Mouse (Mus musculus) CH12.LX (cell line): ENCODE data around the gene Btbd7. TPM values are rescaled to one million over a fixed set of nuclear protein-coding genes. Genes with fewer than 3 reads are reported as not detected.

Experiments used
- DNase-seq: peaks from one replicate; pipeline ENCODE4 v3.0.0-alpha.2; 2013; ENCODE audit errors: extremely low read depth
- H3K27ac ChIP-seq: 2 replicates; pipeline ENCODE4 v1.5.1; 2012; ENCODE audit warnings: low read depth, mild to moderate bottlenecking, control low read depth, moderate library complexity; ENCODE audit not compliant: insufficient read depth
- H3K27me3 ChIP-seq: replicated peaks from 2 replicates; pipeline ENCODE3; 2012; ENCODE audit warnings: inconsistent platforms
- H3K36me3 ChIP-seq, 2 experiments: replicated peaks in 1 of 2; 2 replicates each; pipeline versions ENCODE3 to v1.6.1; 2012; ENCODE audit warnings: inconsistent platforms in 1 of 2, low read length in 1 of 2, mild to moderate bottlenecking in 1 of 2, mixed read lengths in 1 of 2, moderate library complexity in 1 of 2; ENCODE audit not compliant: control insufficient read depth in 1 of 2, insufficient read depth in 1 of 2
- H3K4me1 ChIP-seq, 2 experiments: 2 replicates each; pipeline ENCODE4 v1.6.1; 2012; ENCODE audit warnings: inconsistent platforms in 1 of 2, moderate library complexity in 1 of 2; ENCODE audit not compliant: insufficient read depth in 2 of 2, control insufficient read depth in 1 of 2
- H3K4me2 ChIP-seq: 2 replicates; pipeline ENCODE4 v1.6.1; 2012; ENCODE audit warnings: low read depth, mild to moderate bottlenecking, control low read depth; ENCODE audit not compliant: poor library complexity, insufficient read depth, severe bottlenecking
- H3K4me3 ChIP-seq, 3 experiments: fragments of 150-350 bp in 1 of 3; sonication (generic) in 1 of 3; replicated peaks in 1 of 3; 2 replicates each; pipeline versions ENCODE3 to v1.5.1; 2011 to 2012; ENCODE audit warnings: low read depth in 2 of 3, low read length in 2 of 3, mild to moderate bottlenecking in 2 of 3, moderate library complexity in 2 of 3, control low read depth in 1 of 3, improper control_type of control experiment in 1 of 3, inconsistent platforms in 1 of 3, mixed read lengths in 1 of 3; ENCODE audit not compliant: poor library complexity in 1 of 3
- H3K79me2 ChIP-seq: replicated peaks from 2 replicates; pipeline ENCODE4 v1.6.1; 2012; ENCODE audit warnings: mild to moderate bottlenecking, moderate library complexity; ENCODE audit not compliant: control insufficient read depth, poor library complexity, insufficient read depth, severe bottlenecking; ENCODE audit errors: extremely low read depth
- H3K9ac ChIP-seq: 2 replicates; pipeline ENCODE4 v1.6.1; 2012; ENCODE audit warnings: low read depth, mild to moderate bottlenecking, control low read depth, moderate library complexity; ENCODE audit not compliant: insufficient read depth
- H3K9me3 ChIP-seq: replicated peaks from 2 replicates; pipeline ENCODE3; 2012; ENCODE audit warnings: low read length, inconsistent platforms, mixed read lengths
- CHD1 ChIP-seq: IDR thresholded peaks from 2 replicates; pipeline ENCODE4 v1.6.1; 2012; ENCODE audit warnings: low read depth, low read length, improper control_type of control experiment, inconsistent platforms
- CHD2 ChIP-seq: IDR thresholded peaks from 2 replicates; pipeline ENCODE4 v1.6.1; 2011; ENCODE audit warnings: low read length, improper control_type of control experiment
- CTCF ChIP-seq, 2 experiments: IDR thresholded peaks in 1 of 2; conservative IDR thresholded peaks in 1 of 2; 2 replicates each; pipeline ENCODE4 v1.5.1; 2011 to 2012; ENCODE audit warnings: low read depth in 2 of 2, low read length in 2 of 2, improper control_type of control experiment in 1 of 2, inconsistent platforms in 1 of 2, mild to moderate bottlenecking in 1 of 2, moderate library complexity in 1 of 2
- E2F4 ChIP-seq: IDR thresholded peaks from 2 replicates; pipeline ENCODE4 v1.6.1; 2011; ENCODE audit warnings: low read depth, low read length, improper control_type of control experiment; ENCODE audit not compliant: insufficient replicate concordance
- EP300 ChIP-seq: IDR thresholded peaks from 2 replicates; pipeline ENCODE4 v1.6.1; 2011; ENCODE audit warnings: low read length, improper control_type of control experiment
- HCFC1 ChIP-seq: IDR thresholded peaks from 2 replicates; pipeline ENCODE4 v1.6.1; 2012; ENCODE audit warnings: low read depth, mild to moderate bottlenecking, inconsistent platforms, low read length, improper control_type of control experiment
- IRF4 ChIP-seq: IDR thresholded peaks from 2 replicates; pipeline ENCODE4 v1.6.1; 2014; ENCODE audit warnings: low read depth, mild to moderate bottlenecking, inconsistent platforms, low read length, improper control_type of control experiment
- JUN ChIP-seq: IDR thresholded peaks from 2 replicates; pipeline ENCODE4 v1.6.1; 2011; ENCODE audit warnings: low read depth, mild to moderate bottlenecking, low read length, improper control_type of control experiment, moderate library complexity; ENCODE audit not compliant: insufficient read depth
- JUND ChIP-seq: conservative IDR thresholded peaks from 2 replicates; pipeline ENCODE4 v1.6.1; 2011; ENCODE audit warnings: low read depth, low read length, improper control_type of control experiment
- MAFK ChIP-seq: IDR thresholded peaks from 2 replicates; pipeline ENCODE4 v1.6.1; 2011; ENCODE audit warnings: low read length, improper control_type of control experiment; ENCODE audit not compliant: insufficient replicate concordance
- MAX ChIP-seq: IDR thresholded peaks from 2 replicates; pipeline ENCODE4 v1.6.1; 2011; ENCODE audit warnings: low read length, improper control_type of control experiment
- MAZ ChIP-seq: IDR thresholded peaks from 2 replicates; pipeline ENCODE4 v1.6.1; 2012; ENCODE audit warnings: low read depth, mild to moderate bottlenecking, inconsistent platforms, low read length, improper control_type of control experiment, moderate library complexity
- MEF2A ChIP-seq: IDR thresholded peaks from 2 replicates; pipeline ENCODE4 v1.6.1; 2014; ENCODE audit warnings: low read depth, mild to moderate bottlenecking, inconsistent platforms, low read length, improper control_type of control experiment, borderline replicate concordance
- MXI1 ChIP-seq: IDR thresholded peaks from 2 replicates; pipeline ENCODE4 v1.6.1; 2011; ENCODE audit warnings: mild to moderate bottlenecking, low read depth, low read length, improper control_type of control experiment
- MYC ChIP-seq: IDR thresholded peaks from 2 replicates; pipeline ENCODE4 v1.6.1; 2011; ENCODE audit warnings: low read depth, mild to moderate bottlenecking, improper control_type of control experiment, low read length
- NELFE ChIP-seq: IDR thresholded peaks from 2 replicates; pipeline ENCODE4 v1.6.1; 2011; ENCODE audit warnings: low read depth, low read length, improper control_type of control experiment
- POLR2AphosphoS2 ChIP-seq: IDR thresholded peaks from 2 replicates; pipeline ENCODE4 v1.6.1; 2011; ENCODE audit warnings: low read depth, low read length, improper control_type of control experiment
- RAD21 ChIP-seq: IDR thresholded peaks from 2 replicates; pipeline ENCODE4 v1.6.1; 2011; ENCODE audit warnings: low read depth, mild to moderate bottlenecking, low read length, improper control_type of control experiment, moderate library complexity
- RCOR1 ChIP-seq: conservative IDR thresholded peaks from 2 replicates; pipeline ENCODE4 v1.6.1; 2012; ENCODE audit warnings: low read depth, mild to moderate bottlenecking, inconsistent platforms, low read length, improper control_type of control experiment
- TBP ChIP-seq: conservative IDR thresholded peaks from 2 replicates; pipeline ENCODE4 v1.6.1; 2011; ENCODE audit warnings: low read depth, low read length, improper control_type of control experiment
- TCF12 ChIP-seq: IDR thresholded peaks from 2 replicates; pipeline ENCODE4 v1.6.1; 2014; ENCODE audit warnings: low read depth, mild to moderate bottlenecking, inconsistent platforms, low read length, improper control_type of control experiment
- UBTF ChIP-seq: IDR thresholded peaks from 2 replicates; pipeline ENCODE4 v1.6.1; 2012; ENCODE audit warnings: low read depth, mild to moderate bottlenecking, inconsistent platforms, low read length, improper control_type of control experiment, moderate library complexity
- USF1 ChIP-seq: IDR thresholded peaks from 2 replicates; pipeline ENCODE4 v1.6.1; 2014; ENCODE audit warnings: low read depth, mild to moderate bottlenecking, inconsistent platforms, low read length, improper control_type of control experiment
- ZC3H11A ChIP-seq: IDR thresholded peaks from 2 replicates; pipeline ENCODE4 v1.6.1; 2012; ENCODE audit warnings: low read depth, mild to moderate bottlenecking, inconsistent platforms, low read length, improper control_type of control experiment
- ZKSCAN1 ChIP-seq: IDR thresholded peaks from 2 replicates; pipeline ENCODE4 v1.6.1; 2012; ENCODE audit warnings: low read depth, inconsistent platforms, low read length, improper control_type of control experiment, borderline replicate concordance
- ZMIZ1 ChIP-seq: IDR thresholded peaks from 2 replicates; pipeline ENCODE4 v1.6.1; 2012; ENCODE audit warnings: low read depth, mild to moderate bottlenecking, inconsistent platforms, low read length, improper control_type of control experiment
- dilution Hi-C: fragments of 300-500 bp; cut with MboI; formaldehyde crosslinking; loops from 2 replicates; pipeline ENCODE4 v1.14.3; 2020; ENCODE audit warnings: low sequenced_read_pairs; ENCODE audit not compliant: extremely low pct_unique_long_range_greater_than_20kb, extremely low pct_ligation_motif_present
- in situ Hi-C: fragments of 300-500 bp; cut with MboI; formaldehyde crosslinking; loops from 3 replicates; pipeline ENCODE4 v1.14.3; 2019; ENCODE audit warnings: low sequenced_read_pairs, low pct_ligation_motif_present, low pct_unique_long_range_greater_than_20kb, mixed read lengths
- polyA plus RNA-seq: library from polyadenylated mRNA; unstranded; fragments of >175 nt; gene quantifications from 2 replicates; pipeline ENCODE4 v1.2.1, GENCODE M21; 2012; ENCODE audit warnings: low read depth; ENCODE audit not compliant: insufficient read length
- total RNA-seq, 2 experiments: library from RNA; depleted of rRNA; stranded (reverse); fragments of 300-350 nt in 1 of 2; fragments of >200 nt in 1 of 2; gene quantifications; 2 replicates each; pipeline ENCODE4 v1.2.3; 2012 to 2014

Btbd7 gene
- total and polyA plus RNA-seq, 3 experiments, result 3.6 to 7.2 (median 5.1) TPM

DNA sequence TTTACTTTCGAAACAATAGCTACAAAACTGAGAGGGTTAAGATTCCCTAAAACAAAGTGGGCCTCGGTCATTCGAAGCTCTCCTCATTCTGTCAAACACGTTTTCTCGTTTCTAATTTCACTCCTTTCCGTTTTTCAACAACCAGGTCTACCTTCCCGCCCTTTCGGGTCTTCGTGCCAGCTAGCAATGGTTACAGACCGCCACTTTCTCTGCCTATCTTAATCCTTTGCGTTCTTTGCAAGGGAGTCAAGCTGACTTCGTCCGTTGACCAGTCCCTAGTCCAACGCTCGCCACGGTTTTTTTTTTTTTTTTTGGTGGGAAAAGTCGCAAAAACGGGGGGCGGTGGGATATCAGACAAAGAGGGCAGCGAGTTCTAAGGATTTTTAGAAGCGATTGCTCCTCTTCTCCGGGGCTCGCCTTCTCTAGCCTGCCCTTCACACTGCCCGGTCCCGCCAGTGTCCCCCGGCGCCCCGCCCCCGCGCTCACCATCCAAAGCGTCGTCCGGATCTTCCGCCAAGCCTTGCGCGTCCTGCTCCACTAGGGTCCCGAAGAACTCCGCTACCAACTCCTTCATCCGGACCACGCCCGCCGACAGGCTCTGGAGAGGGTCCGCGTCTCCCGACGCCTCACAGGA, 121.1 kb downstream of the Btbd7 start:
- in situ Hi-C loops, result no loop called here
- H3K9me3 ChIP-seq, result no peaks in the 10 kb centered on the region

GRCm38 (mm10) chr12:102756304-102756703, 122.0 kb downstream of the Btbd7 start:
- Histone ChIP-seq H3K9ac (0 out of 2 replicates have a peak overlapping the region, but pooled peaks have one; percentile 51), H3K27ac (no peak overlapping the region), H3K4me2 (peak overlapping the region; percentile 70; the same call in 1 of the 2 replicates), H3K4me1 (peaks cover 4 to 39% of the 10 kb centered on the region in 2 experiments; a peak in 3 of 4 replicates), H3K9me3 (no peaks in the 10 kb centered on the region), H3K36me3 (peaks cover 3 to 31% of the 10 kb centered on the region in 2 experiments), H3K4me3 (peak overlapping the region in 2 of 3 experiments; percentile 68 to 84), H3K79me2 (peaks cover 79% of the 10 kb centered on the region), H3K27me3 (no peaks in the 10 kb centered on the region)
- DNase-seq, result peak; percentile 65
- TF ChIP-seq POLR2AphosphoS2, result no peak
- peak in 1 of 2 experiments; percentile 44; a peak in 2 of 4 replicates for TF ChIP-seq CTCF (conservative IDR thresholded peaks at IDR 0.05 in 1 of 2, IDR thresholded peaks at IDR 0.05 in 1 of 2; ENCODE audit: low read depth in 2 of 2, low read length in 2 of 2)
- in situ Hi-C loops (no loop called here), dilution Hi-C loops (no loop called here)

More for the DNA sequence above, 121.1 kb downstream of the Btbd7 start:
- Histone ChIP-seq H3K27ac (peak overlapping the region; percentile 23; the same call in 1 of the 2 replicates), H3K79me2 (peaks cover 74% of the 10 kb centered on the region), H3K27me3 (no peaks in the 10 kb centered on the region), H3K4me3 (peak overlapping the region; percentile 68 to 92 (median 84)), H3K4me1 (peaks cover 4 to 46% of the 10 kb centered on the region in 2 experiments; a peak in 3 of 4 replicates), H3K9ac (peak overlapping the region; percentile 51; the same call in 1 of the 2 replicates), H3K36me3 (peaks cover 3 to 31% of the 10 kb centered on the region in 2 experiments), H3K4me2 (peak overlapping the region; percentile 70)
- no peak for TF ChIP-seq MAFK
- TF ChIP-seq CHD2, result no peak
- no peak for TF ChIP-seq RAD21
- no peak for TF ChIP-seq JUND
- TF ChIP-seq MXI1, result peak; percentile 52
- no peak for TF ChIP-seq TCF12
- TF ChIP-seq ZC3H11A, result no peak
- no peak for TF ChIP-seq MEF2A
- TF ChIP-seq MAZ, result no peak
- TF ChIP-seq USF1, result no peak
- no peak for TF ChIP-seq HCFC1
- no peak for TF ChIP-seq POLR2AphosphoS2
- no peak for TF ChIP-seq CHD1
- no peak for TF ChIP-seq IRF4
- no peak for TF ChIP-seq ZMIZ1
- TF ChIP-seq ZKSCAN1, result no peak
- TF ChIP-seq E2F4, result no peak
- TF ChIP-seq TBP, result no peak
- TF ChIP-seq JUN, result no peak
- no peak for TF ChIP-seq MYC
- no peak for TF ChIP-seq NELFE
- no peak for TF ChIP-seq RCOR1
- TF ChIP-seq MAX, result peak; percentile 78
- peak; percentile 32; the same call in 1 of the 2 replicates for TF ChIP-seq UBTF
- TF ChIP-seq EP300, result no peak
- DNase-seq, result no peak
- dilution Hi-C loops, result no loop called here
